ENCODE assay signal across 13 mouse cellular contexts in genomic region chr3:102997036-102997435, GRCm38 (mm10). TPM values are rescaled to one million over a fixed set of nuclear protein-coding genes. Genes with fewer than 3 reads are reported as not detected.
DNase-seq lines count a peak whose midpoint lies in the region; ATAC-seq and TF ChIP-seq lines count a peak whose summit lies in the region.
"Had no signal": no experiment of that assay in that cellular context is flagged by ENCODE, and none has a peak within 500 bp of the region (broad histone marks: within the 10 kb centered on the region; RNA-seq: fewer than 3 reads in every experiment).

No protein-coding gene starts in this region.

- H3K36me3 ChIP-seq in heart, adult 2 months (ENCODE audit: control insufficient read depth, insufficient read depth, low read length) = peaks cover 9% of the 10 kb centered on the region
- peaks cover 25% of the 10 kb centered on the region for H3K36me3 ChIP-seq in lung, postnatal 0 days (ENCODE audit: insufficient read depth, low read length)
- peaks cover 47% of the 10 kb centered on the region for H3K36me3 ChIP-seq in heart, embryonic 13.5 days
- peaks cover 21% of the 10 kb centered on the region for H3K36me3 ChIP-seq in midbrain, embryonic 16.5 days (ENCODE audit: control insufficient read depth, insufficient read depth, low read length)
- H3K36me3 ChIP-seq in thymus, adult 2 months (ENCODE audit: control insufficient read depth, insufficient read depth, low read length) = peaks cover 21% of the 10 kb centered on the region

- no peak overlapping the region for H3K4me2 ChIP-seq in lung, postnatal 0 days (replicated peaks; ENCODE audit: low read depth, low read length)
- peak overlapping the region; percentile 75 for H3K4me2 ChIP-seq in heart, embryonic 13.5 days
- peak overlapping the region; percentile 58; the same call in 1 of the 2 replicates for H3K4me2 ChIP-seq in midbrain, embryonic 16.5 days (ENCODE audit: low read length)

- no peak overlapping the region for H3K4me3 ChIP-seq in heart, adult 2 months
- H3K4me3 ChIP-seq in lung, postnatal 0 days (ENCODE audit: low read depth, low read length) = no peak overlapping the region
- no peak overlapping the region for H3K4me3 ChIP-seq in lung, adult 2 months (replicated peaks; ENCODE audit: extremely low read depth, low read depth, low read length)
- no peak overlapping the region for H3K4me3 ChIP-seq in heart, embryonic 13.5 days
- no peak overlapping the region for H3K4me3 ChIP-seq in midbrain, embryonic 16.5 days (ENCODE audit: low read depth, low read length)
- no peak overlapping the region for H3K4me3 ChIP-seq in thymus, adult 2 months (ENCODE audit: control insufficient read depth, insufficient read depth, low read length)

- no peak for TF ChIP-seq CTCF in heart, adult 2 months (IDR thresholded peaks at IDR 0.05)
- TF ChIP-seq CTCF in lung, postnatal 0 days (IDR thresholded peaks at IDR 0.05) = no peak
- TF ChIP-seq CTCF in lung, adult 2 months (IDR thresholded peaks at IDR 0.05; ENCODE audit: insufficient read depth, low read length) = no peak
- TF ChIP-seq CTCF in thymus, adult 2 months (IDR thresholded peaks at IDR 0.05; ENCODE audit: borderline replicate concordance, control insufficient read depth, extremely low read depth, insufficient read depth, low read length, poor library complexity) = no peak

- 42% methylated on average over 10 of the region's 10 CpGs for WGBS in heart, adult 2 months
- WGBS in lung, postnatal 0 days = 45% methylated on average over 10 of the region's 10 CpGs
- 38% methylated on average over 10 of the region's 10 CpGs for WGBS in lung, adult 2 months
- WGBS in heart, embryonic 13.5 days = 79% methylated on average over 10 of the region's 10 CpGs
- WGBS in midbrain, embryonic 16.5 days = 79% methylated on average over 10 of the region's 10 CpGs
- 82% methylated on average over 10 of the region's 10 CpGs for WGBS in thymus, adult 2 months

- no peak for ATAC-seq in lung, postnatal 0 days
- no peak for ATAC-seq in heart, embryonic 13.5 days (ENCODE audit: extremely low read depth, insufficient number of reproducible peaks, low FRiP score, low TSS enrichment)
- ATAC-seq in midbrain, embryonic 16.5 days = no peak

- H3K9ac ChIP-seq in heart, adult 2 months (ENCODE audit: low read depth, low read length) = no peak overlapping the region
- no peak overlapping the region for H3K9ac ChIP-seq in lung, postnatal 0 days (replicated peaks; ENCODE audit: low read depth)
- no peak overlapping the region for H3K9ac ChIP-seq in heart, embryonic 13.5 days
- H3K9ac ChIP-seq in midbrain, embryonic 16.5 days (ENCODE audit: low read depth, low read length) = no peak overlapping the region

- peaks cover 6% of the 10 kb centered on the region for H3K4me1 ChIP-seq in heart, adult 2 months (ENCODE audit: control insufficient read depth, insufficient read depth, low read length)
- peaks cover 3% of the 10 kb centered on the region for H3K4me1 ChIP-seq in lung, postnatal 0 days (ENCODE audit: insufficient read depth, low read depth, low read length)
- peaks cover 7% of the 10 kb centered on the region for H3K4me1 ChIP-seq in lung, adult 2 months (ENCODE audit: control insufficient read depth, insufficient read depth, low read length)
- H3K4me1 ChIP-seq in heart, embryonic 13.5 days = peaks cover 29% of the 10 kb centered on the region
- H3K4me1 ChIP-seq in midbrain, embryonic 16.5 days (ENCODE audit: control insufficient read depth, insufficient read depth, low read length) = peaks cover 18% of the 10 kb centered on the region
- peaks cover 2% of the 10 kb centered on the region for H3K4me1 ChIP-seq in thymus, adult 2 months (replicated peaks; ENCODE audit: control insufficient read depth, insufficient read depth, low read length)

- intact Hi-C loops in heart, adult 2 months (cut with DNase I) = loop anchor here (10.0 kb wide), 1 partner anchor 262 kb away; the partner anchor contains the start of gene Tspan2
- intact Hi-C loops in heart, postnatal 36 days (cut with DNase I) = loop anchor here (1.0 to 10.0 kb wide), 2 partner anchors 23 to 262 kb away; partner anchors contain the start of genes Csde1 and Tspan2

- TF ChIP-seq EP300 in heart, adult 2 months (IDR thresholded peaks at IDR 0.05; ENCODE audit: insufficient read depth, low read depth, low read length) = no peak
- 0 out of 2 replicates have a peak, but pooled peaks have one; percentile 47 for TF ChIP-seq EP300 in lung, postnatal 0 days (IDR thresholded peaks at IDR 0.05)

- H3K27ac ChIP-seq in heart, adult 2 months = peak overlapping the region; percentile 88
- peak overlapping the region; percentile 97; the same call in 1 of the 2 replicates for H3K27ac ChIP-seq in lung, postnatal 0 days (ENCODE audit: low read length)
- no peak overlapping the region for H3K27ac ChIP-seq in heart, embryonic 13.5 days (replicated peaks)
- no peak overlapping the region for H3K27ac ChIP-seq in midbrain, embryonic 16.5 days (ENCODE audit: low read length)
- no peak overlapping the region for H3K27ac ChIP-seq in thymus, adult 2 months (ENCODE audit: control insufficient read depth, insufficient read depth, low read length)

- no peaks in the 10 kb centered on the region for H3K9me3 ChIP-seq in lung, postnatal 0 days (ENCODE audit: low read length)
- peaks cover 3% of the 10 kb centered on the region; the same call in 1 of the 2 replicates for H3K9me3 ChIP-seq in heart, embryonic 13.5 days
- H3K9me3 ChIP-seq in midbrain, embryonic 16.5 days (replicated peaks; ENCODE audit: control insufficient read depth, low read length, poor library complexity, severe bottlenecking) = no peaks in the 10 kb centered on the region

- no peaks in the 10 kb centered on the region for H3K79me2 ChIP-seq in heart, adult 2 months (replicated peaks; ENCODE audit: control insufficient read depth, insufficient read depth, low read length)

- H3K27me3 ChIP-seq in heart, adult 2 months (ENCODE audit: control insufficient read depth, insufficient read depth, low read length) = no peaks in the 10 kb centered on the region
- H3K27me3 ChIP-seq in lung, postnatal 0 days (replicated peaks; ENCODE audit: insufficient read depth, low read length) = no peaks in the 10 kb centered on the region
- no peaks in the 10 kb centered on the region for H3K27me3 ChIP-seq in heart, embryonic 13.5 days (replicated peaks)
- no peaks in the 10 kb centered on the region for H3K27me3 ChIP-seq in midbrain, embryonic 16.5 days (ENCODE audit: control insufficient read depth, insufficient read depth, low read depth, low read length)
- H3K27me3 ChIP-seq in thymus, adult 2 months (ENCODE audit: control insufficient read depth, insufficient read depth, low read length) = no peaks in the 10 kb centered on the region
- H3K27me3 ChIP-seq: CH12.LX had no signal

- DNase-seq in heart, adult 2 months = peak in 1 of 2 experiments; percentile 25
- no peak for DNase-seq in heart, postnatal 36 days
- DNase-seq in lung, postnatal 0 days (ENCODE audit: low spot score) = peak; percentile 46
- DNase-seq in lung, adult 2 months = no peak
- no peak for DNase-seq in thymus, adult 2 months
- no peak for DNase-seq in thymus, postnatal 14 days
- DNase-seq: gastrocnemius, postnatal 10 days; left cerebral cortex, postnatal 4 days; right cerebral cortex, postnatal 14 days had no signal

- 0 out of 2 replicates have a peak, but pooled peaks have one; percentile 15 for TF ChIP-seq POLR2A in heart, adult 2 months (IDR thresholded peaks at IDR 0.05; ENCODE audit: insufficient read depth, low read depth, low read length)
- no peak for TF ChIP-seq POLR2A in lung, adult 2 months (IDR thresholded peaks at IDR 0.05; ENCODE audit: borderline replicate concordance, extremely low read depth, low read depth, low read length)
- TF ChIP-seq POLR2A in thymus, adult 2 months (IDR thresholded peaks at IDR 0.05; ENCODE audit: control insufficient read depth, extremely low read depth, insufficient read depth, low read length, poor library complexity) = no peak

RNA-seq across cellular contexts. Expression of gene Sike1, which starts 1.5 kb away (rescaled TPM):
- total RNA-seq in heart, adult 2 months (2021) = 10 to 100 TPM; 65.3 to 66.7 TPM
- polyA plus RNA-seq in heart, adult 2 months (2012; rRNA removed) = 26.4 and 43.7 TPM in 2 replicates
- total RNA-seq in heart, postnatal 36 days (2021) = 10 to 100 TPM; 70.2 to 71.1 TPM
- 56.3 and 66.6 TPM in 2 replicates for polyA plus RNA-seq in lung, postnatal 0 days (2015; fragmentation: Nextera tagmentation; extraction: Ambion mirVana)
- 22.9 and 30.8 TPM in 2 replicates for polyA plus RNA-seq in lung, adult 2 months (2012; rRNA removed)
- 64.5 and 70.0 TPM in 2 replicates for polyA plus RNA-seq in heart, embryonic 13.5 days (2015; fragmentation: Nextera tagmentation; extraction: Ambion mirVana)
- 55.9 and 63.1 TPM in 2 replicates for polyA plus RNA-seq in midbrain, embryonic 16.5 days (2015; fragmentation: Nextera tagmentation; extraction: Ambion mirVana)
- 32.6 and 34.6 TPM in 2 replicates for polyA plus RNA-seq in thymus, adult 2 months (2012; rRNA removed)

RNA-seq across cellular contexts. Expression of gene Csde1, which starts 23.2 kb away (rescaled TPM):
- total RNA-seq in heart, adult 2 months (2021) = 100 to 1,000 TPM; 515 to 591 TPM
- 65.3 and 130 TPM in 2 replicates for polyA plus RNA-seq in heart, adult 2 months (2012; rRNA removed)
- total RNA-seq in heart, postnatal 36 days (2021) = 100 to 1,000 TPM; 547 to 556 TPM
- polyA plus RNA-seq in lung, postnatal 0 days (2015; fragmentation: Nextera tagmentation; extraction: Ambion mirVana) = 167 and 191 TPM in 2 replicates
- 22.8 and 45.1 TPM in 2 replicates for polyA plus RNA-seq in lung, adult 2 months (2012; rRNA removed)
- polyA plus RNA-seq in heart, embryonic 13.5 days (2015; fragmentation: Nextera tagmentation; extraction: Ambion mirVana) = 249 and 271 TPM in 2 replicates
- polyA plus RNA-seq in midbrain, embryonic 16.5 days (2015; fragmentation: Nextera tagmentation; extraction: Ambion mirVana) = 358 and 410 TPM in 2 replicates
- 29.6 and 35.0 TPM in 2 replicates for polyA plus RNA-seq in thymus, adult 2 months (2012; rRNA removed)

RNA-seq across cellular contexts. Expression of gene Nr1h5, which starts 33.1 kb away (rescaled TPM):
- not detected for total RNA-seq in heart, adult 2 months (2021)
- not detected in 2 replicates for polyA plus RNA-seq in heart, adult 2 months (2012; rRNA removed)
- total RNA-seq in heart, postnatal 36 days (2021) = not detected
- 0.06 TPM in 1 of 2 replicates, not detected in the other for polyA plus RNA-seq in lung, postnatal 0 days (2015; fragmentation: Nextera tagmentation; extraction: Ambion mirVana)
- 0.12 TPM in 1 of 2 replicates, not detected in the other for polyA plus RNA-seq in lung, adult 2 months (2012; rRNA removed)
- 0.17 and 0.36 TPM in 2 replicates for polyA plus RNA-seq in heart, embryonic 13.5 days (2015; fragmentation: Nextera tagmentation; extraction: Ambion mirVana)
- polyA plus RNA-seq in midbrain, embryonic 16.5 days (2015; fragmentation: Nextera tagmentation; extraction: Ambion mirVana) = 0.19 and 0.30 TPM in 2 replicates
- polyA plus RNA-seq in thymus, adult 2 months (2012; rRNA removed) = 0.04 TPM in 1 of 2 replicates, not detected in the other
- total RNA-seq: CH12.LX; gastrocnemius, postnatal 10 days; left cerebral cortex, postnatal 4 days had no signal
- polyA plus RNA-seq: large intestine, adult 2 months had no signal

Comparison
In these comparisons a context has a peak if more than half of its experiments do, and no peak if none do; other contexts are left out.
1. H3K27ac ChIP-seq: peak in heart, adult 2 months (single experiment) and lung, postnatal 0 days (single experiment); none in heart, embryonic 13.5 days (single experiment), midbrain, embryonic 16.5 days (single experiment) and thymus, adult 2 months (single experiment).